Mouse (Mus musculus): ENCODE measurements around the gene Arl6ip1. TPM values are rescaled to one million over a fixed set of nuclear protein-coding genes. Genes with fewer than 3 reads are reported as not detected.

Arl6ip1 gene
- total and polyA plus RNA-seq, 3 experiments = 89.7 to 199 (median 188) TPM

- TF ChIP-seq HCFC1 (IDR thresholded peaks at IDR 0.05; ENCODE audit: low read depth, low read length) (peak; percentile 40; the same call in 1 of the 2 replicates), CTCF (IDR thresholded peaks at IDR 0.05 in 2 of 3, conservative IDR thresholded peaks at IDR 0.05 in 1 of 3; ENCODE audit: control insufficient read depth in 1 of 3, insufficient read depth in 1 of 3, low read depth in 2 of 3, low read length in 3 of 3, poor library complexity in 1 of 3, severe bottlenecking in 1 of 3) (no peak), ZMIZ1 (IDR thresholded peaks at IDR 0.05; ENCODE audit: low read depth, low read length) (no peak), MAX (IDR thresholded peaks at IDR 0.05; ENCODE audit: low read length) (no peak), POLR2AphosphoS5 (IDR thresholded peaks at IDR 0.05; ENCODE audit: borderline replicate concordance, low read depth, low read length) (no peak; the same call in 1 of the 2 replicates), TBP (IDR thresholded peaks at IDR 0.05; ENCODE audit: low read depth, low read length) (no peak), CHD2 (IDR thresholded peaks at IDR 0.05; ENCODE audit: low read length) (no peak), MAZ (IDR thresholded peaks at IDR 0.05; ENCODE audit: low read depth, low read length) (no peak), E2F4 (IDR thresholded peaks at IDR 0.05; ENCODE audit: borderline replicate concordance, low read depth, low read length) (no peak), BHLHE40 (IDR thresholded peaks at IDR 0.05; ENCODE audit: borderline replicate concordance, low read depth, low read length) (peak; percentile 36; the same call in 1 of the 2 replicates)
Observed at GRCm38 (mm10) chr7:118104458-118105052, 24.9 kb downstream of the Arl6ip1 start (continued).

- Histone ChIP-seq H3K27me3 (ENCODE audit: control insufficient read depth in 1 of 2, insufficient read depth in 2 of 2, low read length in 2 of 2) (no peaks in the 10 kb centered on the region), H3K9ac (ENCODE audit: control insufficient read depth, low read depth, low read length, poor library complexity, severe bottlenecking) (no peak overlapping the region), H3K9me3 (replicated peaks; ENCODE audit: insufficient read depth, low read length) (no peaks in the 10 kb centered on the region), H3K79me2 (ENCODE audit: control insufficient read depth, insufficient read depth, low read length, poor library complexity) (peaks cover 2% of the 10 kb centered on the region; the same call in 1 of the 2 replicates), H3K4me1 (ENCODE audit: control insufficient read depth in 1 of 2, insufficient read depth in 2 of 2, low read length in 2 of 2) (peaks cover 0 to 27% of the 10 kb centered on the region in 2 experiments; a peak in 2 of 4 replicates), H3K4me3 (ENCODE audit: control insufficient read depth in 1 of 2, insufficient read depth in 1 of 2, low read depth in 2 of 2, low read length in 2 of 2) (no peak overlapping the region), H3K36me3 (ENCODE audit: control insufficient read depth in 1 of 2, insufficient read depth in 2 of 2, low read length in 2 of 2) (peaks cover 9 to 41% of the 10 kb centered on the region in 2 experiments), H3K27ac (ENCODE audit: control insufficient read depth, low read depth, low read length) (peak overlapping the region; percentile 20; the same call in 1 of the 2 replicates)
- peak; percentile 52 for DNase-seq (ENCODE audit: low read depth, low spot score)
- TF ChIP-seq KAT2A (conservative IDR thresholded peaks at IDR 0.05; ENCODE audit: low read depth, low read length) (no peak), CHD1 (IDR thresholded peaks at IDR 0.05; ENCODE audit: low read depth, low read length) (no peak), TBP (IDR thresholded peaks at IDR 0.05; ENCODE audit: low read depth, low read length) (no peak), RCOR1 (IDR thresholded peaks at IDR 0.05; ENCODE audit: low read depth, low read length) (no peak), ZMIZ1 (IDR thresholded peaks at IDR 0.05; ENCODE audit: low read depth, low read length) (no peak), POLR2AphosphoS2 (IDR thresholded peaks at IDR 0.05; ENCODE audit: low read length) (peak; percentile 43), MYC (IDR thresholded peaks at IDR 0.05; ENCODE audit: low read depth, low read length) (no peak), POLR2A (IDR thresholded peaks at IDR 0.05; ENCODE audit: control insufficient read depth in 1 of 2, insufficient read depth in 1 of 2, low read depth in 1 of 2, low read length in 2 of 2, poor library complexity in 1 of 2) (peak in 1 of 2 experiments; percentile 8; a peak in 1 of 4 replicates), CHD2 (IDR thresholded peaks at IDR 0.05; ENCODE audit: low read length) (no peak), ZKSCAN1 (IDR thresholded peaks at IDR 0.05; ENCODE audit: low read depth, low read length) (no peak), NELFE (IDR thresholded peaks at IDR 0.05; ENCODE audit: low read depth, low read length) (no peak), GATA1 (IDR thresholded peaks at IDR 0.05; ENCODE audit: low read depth, low read length) (no peak), NRF1 (IDR thresholded peaks at IDR 0.05; ENCODE audit: insufficient read depth, low read depth, low read length, poor library complexity, severe bottlenecking) (no peak), JUND (IDR thresholded peaks at IDR 0.05; ENCODE audit: low read depth, low read length) (no peak)
Observed at GRCm38 (mm10) chr7:118103462-118104379, 25.7 kb downstream of the Arl6ip1 start.
